Mouse (Mus musculus): ENCODE measurements around the gene 4931409K22Rik.

DNA sequence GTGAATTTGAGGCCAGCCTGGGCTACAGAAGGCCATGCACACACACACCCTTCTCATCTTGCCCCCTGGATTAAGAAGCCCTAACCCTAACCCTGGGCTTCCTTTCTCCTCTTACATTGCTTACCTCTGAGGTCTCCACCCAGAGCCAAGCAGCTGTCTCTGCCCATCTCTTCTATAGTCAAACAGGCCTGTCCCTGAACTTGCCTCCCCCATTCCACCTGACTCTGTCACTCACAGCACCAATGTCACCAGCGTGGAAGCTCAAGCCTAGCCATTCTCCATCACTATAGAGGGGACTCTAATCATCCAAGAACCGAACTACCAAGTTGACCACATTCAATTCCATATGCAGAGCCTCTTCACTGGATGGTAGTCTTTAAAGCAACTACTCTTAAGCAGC is 43.6 kb upstream of the 4931409K22Rik start:
- TF ChIP-seq GATA1 (IDR thresholded peaks at IDR 0.05; ENCODE audit: borderline replicate concordance, low read length) (no peak), FLI1 (IDR thresholded peaks at IDR 0.05; ENCODE audit: low read length) (no peak)

Data from megakaryocyte, embryonic 14.5 days (primary cell).